Mouse (Mus musculus) MEL (cell line): ENCODE results near the gene Pold3. TPM values are rescaled to one million over a fixed set of nuclear protein-coding genes. Genes with fewer than 3 reads are reported as not detected.

Experiments used
- DNase-seq: peaks from one replicate; pipeline ENCODE4 v3.0.0; 2011; ENCODE audit warnings: low read depth, low spot score
- H3K27ac ChIP-seq: 2 replicates; pipeline ENCODE4 v1.5.1; 2012; ENCODE audit warnings: low read depth, mild to moderate bottlenecking, control low read depth, low read length, moderate library complexity; ENCODE audit not compliant: control insufficient read depth
- H3K27me3 ChIP-seq, 2 experiments: fragments of 150-350 bp in 1 of 2; sonication (generic) in 1 of 2; 2 replicates each; pipeline ENCODE4 v1.6.1; 2012; ENCODE audit warnings: low read length in 2 of 2, mild to moderate bottlenecking in 2 of 2, improper control_type of control experiment in 1 of 2, moderate library complexity in 1 of 2; ENCODE audit not compliant: insufficient read depth in 2 of 2, control insufficient read depth in 1 of 2
- H3K36me3 ChIP-seq, 2 experiments: 2 replicates each; pipeline ENCODE4 v1.6.1; 2012 to 2014; ENCODE audit warnings: low read length in 2 of 2, improper control_type of control experiment in 1 of 2, inconsistent platforms in 1 of 2, mild to moderate bottlenecking in 1 of 2; ENCODE audit not compliant: insufficient read depth in 2 of 2, control insufficient read depth in 1 of 2
- H3K4me1 ChIP-seq, 2 experiments: fragments of 150-350 bp in 1 of 2; sonication (generic) in 1 of 2; 2 replicates each; pipeline ENCODE4 v1.6.1; 2012; ENCODE audit warnings: low read length in 2 of 2, improper control_type of control experiment in 1 of 2, mild to moderate bottlenecking in 1 of 2; ENCODE audit not compliant: insufficient read depth in 2 of 2, control insufficient read depth in 1 of 2
- H3K4me3 ChIP-seq, 2 experiments: fragments of 150-350 bp in 1 of 2; sonication (generic) in 1 of 2; 2 replicates each; pipeline ENCODE4 v1.5.1; 2012; ENCODE audit warnings: low read depth in 2 of 2, low read length in 2 of 2, mild to moderate bottlenecking in 2 of 2, moderate library complexity in 2 of 2, control low read depth in 1 of 2, improper control_type of control experiment in 1 of 2; ENCODE audit not compliant: control insufficient read depth in 1 of 2, insufficient read depth in 1 of 2
- H3K79me2 ChIP-seq: 2 replicates; pipeline ENCODE4 v1.6.1; 2012; ENCODE audit warnings: mild to moderate bottlenecking, low read length, moderate library complexity; ENCODE audit not compliant: control insufficient read depth, poor library complexity, insufficient read depth
- H3K9ac ChIP-seq: 2 replicates; pipeline ENCODE4 v1.6.1; 2012; ENCODE audit warnings: low read depth, mild to moderate bottlenecking, control low read depth, low read length, moderate library complexity; ENCODE audit not compliant: control insufficient read depth, poor library complexity, severe bottlenecking
- H3K9me3 ChIP-seq: fragments of 150-350 bp; sonication (generic); replicated peaks from 2 replicates; pipeline ENCODE4 v1.6.1; 2012; ENCODE audit warnings: mild to moderate bottlenecking, low read length, improper control_type of control experiment, moderate library complexity; ENCODE audit not compliant: insufficient read depth
- CHD2 ChIP-seq: IDR thresholded peaks from 2 replicates; pipeline ENCODE4 v1.6.1; 2011; ENCODE audit warnings: low read length, improper control_type of control experiment
- GABPA ChIP-seq: IDR thresholded peaks from 2 replicates; pipeline ENCODE4 v1.6.1; 2012; ENCODE audit warnings: low read depth, mild to moderate bottlenecking, inconsistent platforms, low read length, improper control_type of control experiment, moderate library complexity
- GATA1 ChIP-seq: IDR thresholded peaks from 2 replicates; pipeline ENCODE4 v1.6.1; 2011; ENCODE audit warnings: low read depth, low read length, improper control_type of control experiment
- HCFC1 ChIP-seq: IDR thresholded peaks from 2 replicates; pipeline ENCODE4 v1.6.1; 2012; ENCODE audit warnings: low read depth, mild to moderate bottlenecking, inconsistent platforms, low read length, improper control_type of control experiment, moderate library complexity
- JUND ChIP-seq: IDR thresholded peaks from 2 replicates; pipeline ENCODE4 v1.6.1; 2011; ENCODE audit warnings: low read depth, mild to moderate bottlenecking, improper control_type of control experiment, low read length
- MAFK ChIP-seq: IDR thresholded peaks from 2 replicates; pipeline ENCODE4 v1.6.1; 2011; ENCODE audit warnings: low read depth, mild to moderate bottlenecking, low read length, improper control_type of control experiment, borderline replicate concordance
- MAX ChIP-seq: IDR thresholded peaks from 2 replicates; pipeline ENCODE4 v1.6.1; 2011; ENCODE audit warnings: low read length, improper control_type of control experiment
- MAZ ChIP-seq: IDR thresholded peaks from 2 replicates; pipeline ENCODE4 v1.6.1; 2012; ENCODE audit warnings: low read depth, mild to moderate bottlenecking, inconsistent platforms, low read length, improper control_type of control experiment
- MYC ChIP-seq: IDR thresholded peaks from 2 replicates; pipeline ENCODE4 v1.6.1; 2011; ENCODE audit warnings: low read depth, mild to moderate bottlenecking, low read length, improper control_type of control experiment, moderate library complexity
- NELFE ChIP-seq: IDR thresholded peaks from 2 replicates; pipeline ENCODE4 v1.6.1; 2011; ENCODE audit warnings: low read depth, low read length, improper control_type of control experiment
- NRF1 ChIP-seq: IDR thresholded peaks from 2 replicates; pipeline ENCODE4 v1.6.1; 2014; ENCODE audit warnings: low read depth, mild to moderate bottlenecking, inconsistent platforms, low read length, improper control_type of control experiment, moderate library complexity; ENCODE audit not compliant: poor library complexity, insufficient read depth, severe bottlenecking
- POLR2AphosphoS2 ChIP-seq: IDR thresholded peaks from 2 replicates; pipeline ENCODE4 v1.6.1; 2011; ENCODE audit warnings: low read length, improper control_type of control experiment
- POLR2AphosphoS5 ChIP-seq: IDR thresholded peaks from 2 replicates; pipeline ENCODE4 v1.6.1; 2012; ENCODE audit warnings: low read depth, borderline replicate concordance, mild to moderate bottlenecking, inconsistent platforms, low read length, moderate library complexity, mixed read lengths
- SIN3A ChIP-seq: IDR thresholded peaks from 2 replicates; pipeline ENCODE4 v1.6.1; 2012; ENCODE audit warnings: low read length, improper control_type of control experiment, inconsistent platforms
- TAL1 ChIP-seq: IDR thresholded peaks from 2 replicates; pipeline ENCODE4 v1.6.1; 2012; ENCODE audit warnings: mild to moderate bottlenecking, inconsistent platforms, low read length, moderate library complexity, mixed read lengths
- TCF12 ChIP-seq: IDR thresholded peaks from 2 replicates; pipeline ENCODE4 v1.6.1; 2014; ENCODE audit warnings: low read depth, mild to moderate bottlenecking, inconsistent platforms, low read length, improper control_type of control experiment, moderate library complexity
- USF2 ChIP-seq, 2 experiments: IDR thresholded peaks; 2 replicates each; pipeline ENCODE4 v1.6.1; 2011 to 2012; ENCODE audit warnings: improper control_type of control experiment in 2 of 2, low read length in 2 of 2, borderline replicate concordance in 1 of 2, inconsistent platforms in 1 of 2, low read depth in 1 of 2, mild to moderate bottlenecking in 1 of 2; ENCODE audit not compliant: insufficient read depth in 1 of 2
- ZC3H11A ChIP-seq: IDR thresholded peaks from 2 replicates; pipeline ENCODE4 v1.6.1; 2012; ENCODE audit warnings: low read depth, mild to moderate bottlenecking, inconsistent platforms, low read length, improper control_type of control experiment
- ZKSCAN1 ChIP-seq: IDR thresholded peaks from 2 replicates; pipeline ENCODE4 v1.6.1; 2012; ENCODE audit warnings: low read depth, mild to moderate bottlenecking, inconsistent platforms, low read length, improper control_type of control experiment, moderate library complexity
- ZNF384 ChIP-seq: IDR thresholded peaks from 2 replicates; pipeline ENCODE4 v1.6.1; 2012; ENCODE audit warnings: low read depth, mild to moderate bottlenecking, inconsistent platforms, low read length, improper control_type of control experiment
- polyA plus RNA-seq, 2 experiments: library from polyadenylated mRNA; stranded (reverse) in 1 of 2; unstranded in 1 of 2; fragments of >175 nt in 1 of 2; fragments of >200 nt in 1 of 2; gene quantifications; 2 replicates each; pipeline versions ENCODE4 v1.2.1 to v1.2.4; 2012; ENCODE audit warnings: low replicate concordance in 2 of 2, low read depth in 1 of 2; ENCODE audit not compliant: insufficient read length in 2 of 2, insufficient read depth in 1 of 2, missing spikeins in 1 of 2
- total RNA-seq: library from RNA; depleted of rRNA; stranded (reverse); fragments of 300-350 nt; gene quantifications from 2 replicates; pipeline ENCODE4 v1.2.3, GENCODE M21; 2012

The Pold3 gene
- total and polyA plus RNA-seq, 3 experiments, result 67.6 to 98.1 TPM; not detected in 1

GRCm38 (mm10) chr7:100104677-100105076, 16.7 kb downstream of the Pold3 start:
- Histone ChIP-seq H3K9ac (no peak overlapping the region), H3K79me2 (peaks cover 2% of the 10 kb centered on the region; the same call in 1 of the 2 replicates), H3K4me3 (no peak overlapping the region), H3K9me3 (no peaks in the 10 kb centered on the region), H3K27me3 (no peaks in the 10 kb centered on the region), H3K36me3 (peaks cover 3 to 24% of the 10 kb centered on the region in 2 experiments; a peak in 3 of 4 replicates), H3K27ac (no peak overlapping the region), H3K4me1 (no peaks in the 10 kb centered on the region)
- TF ChIP-seq JUND (no peak), NRF1 (no peak), MYC (no peak), GATA1 (no peak), TAL1 (no peak), POLR2AphosphoS5 (no peak), MAZ (no peak), ZNF384 (no peak)
- no peak for DNase-seq

- H3K4me1 ChIP-seq, result no peaks in the 10 kb centered on the region
- H3K4me3 ChIP-seq, result no peak overlapping the region
- peaks cover 3 to 28% of the 10 kb centered on the region in 2 experiments; a peak in 3 of 4 replicates for H3K36me3 ChIP-seq
- H3K9me3 ChIP-seq, result no peaks in the 10 kb centered on the region
- H3K27ac ChIP-seq, result no peak overlapping the region
- H3K27me3 ChIP-seq, result no peaks in the 10 kb centered on the region
- no peak overlapping the region for H3K9ac ChIP-seq
- DNase-seq, result no peak
- TF ChIP-seq MAFK (no peak), ZKSCAN1 (no peak), USF2 (IDR thresholded peaks at IDR 0.05; ENCODE audit: borderline replicate concordance in 1 of 2, insufficient read depth in 1 of 2, low read depth in 1 of 2, low read length in 2 of 2) (no peak), SIN3A (no peak), CHD2 (no peak), HCFC1 (no peak), TCF12 (no peak), GABPA (no peak), ZNF384 (no peak), POLR2AphosphoS2 (no peak), MAX (no peak), NELFE (no peak), ZC3H11A (no peak), TAL1 (no peak)
- TF ChIP-seq, all 39 proteins: peak for 0
- H3K79me2 ChIP-seq, result no peaks in the 10 kb centered on the region
Observed at GRCm38 (mm10) chr7:100100031-100100595, 21.3 kb downstream of the Pold3 start.
